24 mouse cellular contexts compared by ENCODE assay signal in genomic region chr13:57761122-57761521, GRCm38 (mm10).
A peak's percentile ranks its signal among the peaks of the same experiment; 100 is the strongest.
DNase-seq lines count a peak whose midpoint lies in the region; ATAC-seq lines count a peak whose summit lies in the region.
"Had no signal": no experiment of that assay in that cellular context is flagged by ENCODE, and none has a peak within 500 bp of the region (broad histone marks: within the 10 kb centered on the region; RNA-seq: fewer than 3 reads in every experiment).

No protein-coding gene starts in this region.

- peak; percentile 51 for ATAC-seq in frontal cortex, adult (ENCODE audit: low TSS enrichment)
- ATAC-seq: forebrain, embryonic 16.5 days; hindbrain, embryonic 16.5 days; intestine, embryonic 15.5 days; liver, embryonic 12.5 days; liver, postnatal 0 days; lung, postnatal 0 days; midbrain, embryonic 16.5 days had no signal

- no peak for DNase-seq in frontal cortex, postnatal 10 days (ENCODE audit: low spot score in 2 of 2)
- DNase-seq in layer of hippocampus, adult 18-20 months (ENCODE audit: low spot score in 2 of 2): peak; percentile 25 to 54
- DNase-seq in layer of hippocampus, adult 9-10 months (ENCODE audit: low spot score): no peak
- peak; percentile 70 for DNase-seq in right cerebral cortex, adult 18-20 months
- DNase-seq in right cerebral cortex, postnatal 4 days: no peak
- DNase-seq in right cerebral cortex, postnatal 25 days: peak; percentile 40
- DNase-seq in adrenal gland, postnatal 25 days: no peak
- DNase-seq: adrenal gland, adult 8-10 months; cerebellum, adult 11 months; cerebellum, adult 9-11 months; gastrocnemius, postnatal 10 days; heart, postnatal 10 days; kidney, adult 2 months; kidney, postnatal 36 days; liver, postnatal 0 days; spleen, adult 18-20 months; thymus, postnatal 14 days had no signal

Comparison
In these comparisons a context has a peak if more than half of its experiments do, and no peak if none do; other contexts are left out.
1. DNase-seq: peak in layer of hippocampus, adult 18-20 months (2 of 2), right cerebral cortex, adult 18-20 months (single experiment) and right cerebral cortex, postnatal 25 days (single experiment); none in frontal cortex, postnatal 10 days (0 of 2), layer of hippocampus, adult 9-10 months (single experiment), right cerebral cortex, postnatal 4 days (single experiment) and adrenal gland, postnatal 25 days (single experiment).